Mouse (Mus musculus) liver, embryonic 14.5 days (tissue): ENCODE measurements at regions not wholly inside any gene's neighbourhood (a gene's known extent, or its start where the extent isn't known, plus 50 kb on each side); places are given as distances from the start of the nearest gene placed in this dataset.

Experiments used
- CTCF ChIP-seq: IDR thresholded peaks from 2 replicates; pipeline ENCODE4 v1.5.1; 2016; ENCODE audit warnings: antibody characterized with exemption, low read depth, control low read depth
- EP300 ChIP-seq: IDR thresholded peaks from 2 replicates; pipeline ENCODE4 v1.6.1; 2016; ENCODE audit warnings: antibody characterized with exemption, low read depth

DNA sequence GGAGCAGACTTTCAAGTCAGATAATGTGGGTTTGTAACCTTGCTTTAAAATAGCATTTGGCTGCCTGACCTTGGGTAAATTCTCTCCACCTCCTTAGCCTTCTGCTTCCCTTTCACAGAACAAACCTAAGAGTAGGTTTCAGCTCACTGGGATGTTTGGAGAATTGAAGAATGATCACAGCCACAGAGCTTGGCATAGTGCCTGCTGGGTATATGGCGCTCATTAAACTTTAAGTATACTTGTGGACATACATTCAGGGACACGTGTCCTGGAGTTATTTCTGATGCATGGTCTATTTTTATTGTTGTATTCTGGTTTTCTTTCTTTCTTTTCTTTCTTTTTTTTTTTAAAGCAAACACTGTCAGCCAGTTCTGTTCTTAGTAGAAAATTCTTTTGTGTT is 104.4 kb upstream of the Smim23 start:
- no peak for TF ChIP-seq CTCF
- no peak for TF ChIP-seq EP300
